Mouse (Mus musculus) myocyte (in vitro differentiated cells): Measurements from ENCODE around the gene Sidt2.

Experiments used
- MYOD1 ChIP-seq, 3 experiments: IDR thresholded peaks; one replicate each; pipeline ENCODE4 v1.6.1; 2011; ENCODE audit warnings: control low read depth in 2 of 3, low read depth in 2 of 3, mild to moderate bottlenecking in 2 of 3, moderate library complexity in 1 of 3; ENCODE audit not compliant: insufficient read length in 2 of 3, control insufficient read depth in 1 of 3
- POLR2A ChIP-seq: IDR thresholded peaks from one replicate; pipeline ENCODE4 v1.6.1; 2011; ENCODE audit warnings: low read depth, mild to moderate bottlenecking, control low read depth, moderate library complexity; ENCODE audit not compliant: insufficient read length
- POLR2AphosphoS2 ChIP-seq: IDR thresholded peaks from one replicate; pipeline ENCODE4 v1.6.1; 2011; ENCODE audit warnings: low read depth, control low read depth; ENCODE audit not compliant: insufficient read length
- SRF ChIP-seq: IDR thresholded peaks from one replicate; pipeline ENCODE4 v1.6.1; 2011; ENCODE audit warnings: low read depth; ENCODE audit not compliant: control insufficient read depth, insufficient read length

DNA sequence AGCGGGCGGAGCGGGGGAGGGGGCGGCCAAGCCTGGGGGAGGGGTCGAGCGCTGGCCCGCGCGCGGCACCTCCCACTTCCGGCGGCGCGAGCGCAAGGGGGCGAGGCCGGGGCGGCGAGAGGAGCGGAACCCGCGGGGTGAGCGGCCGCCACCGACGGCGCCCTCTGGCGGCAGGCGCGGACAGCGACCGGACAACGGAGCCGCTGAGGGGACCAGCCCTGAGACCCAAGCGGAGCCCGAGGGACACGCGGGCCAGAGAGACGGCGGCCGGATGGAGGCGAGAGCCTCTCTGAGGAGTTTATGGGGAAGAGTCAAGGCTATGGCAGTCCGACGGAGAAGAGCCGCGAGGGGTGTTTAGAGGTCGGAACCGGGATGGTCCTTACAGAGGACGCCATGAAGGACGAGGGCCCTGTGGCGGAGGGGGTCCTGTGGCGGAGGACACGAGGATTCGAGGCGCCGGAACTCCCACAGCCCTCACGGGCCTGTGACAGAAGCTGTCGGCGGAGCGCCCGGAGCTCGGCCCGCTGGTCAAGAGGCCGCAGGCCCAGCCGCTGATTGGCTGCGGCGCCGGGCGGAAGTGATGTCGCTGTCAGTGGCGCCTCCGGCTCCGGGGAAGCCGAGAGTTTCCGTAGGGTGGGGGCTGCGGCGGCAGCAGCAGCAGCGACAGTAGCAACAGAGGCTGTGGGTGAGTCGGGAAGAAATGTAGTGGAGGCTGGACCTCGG is 48.5 kb downstream of the Sidt2 start, which contains the start of the genes Pcsk7 and Rnf214:
- TF ChIP-seq SRF: no peak
- peak; percentile 87 for TF ChIP-seq POLR2A
- TF ChIP-seq MYOD1 (IDR thresholded peaks at IDR 0.05; ENCODE audit: control insufficient read depth in 1 of 3, insufficient read length in 2 of 3, low read depth in 2 of 3): peak in 1 of 3 experiments; percentile 56
- TF ChIP-seq POLR2AphosphoS2: peak; percentile 79
